Mouse (Mus musculus) forelimb bud, embryonic 11.5 days (tissue): ENCODE measurements around the gene Abhd14b.
"Not testable (repeated sequence)": the region's sequence is repeated elsewhere in the genome, so short reads cannot be mapped to it uniquely, and the experiment has no call there.

Experiments
- DNase-seq: peaks from one replicate; pipeline ENCODE4 v3.0.0-alpha.2; 2012; ENCODE audit warnings: low read depth, low spot score

Abhd14b gene

GRCm38 (mm10) chr9:106476002-106476923 lies 29.0 kb downstream of the Abhd14b start:
- no peak for DNase-seq

GRCm38 (mm10) chr9:106476924-106477484 lies 29.7 kb downstream of the Abhd14b start, which contains the start of gene Parp3:
Gene Parp3, minus strand, starts transcription at chr9:106476949.
- peak; percentile 99 for DNase-seq

- no peak for DNase-seq
Measured at GRCm38 (mm10) chr9:106477649-106478048, 30.4 kb downstream of the Abhd14b start.

GRCm38 (mm10) chr9:106478101-106478500 lies 30.8 kb downstream of the Abhd14b start:
- DNase-seq = no peak

GRCm38 (mm10) chr9:106480541-106480940 lies 33.3 kb downstream of the Abhd14b start:
- DNase-seq = no peak

- no peak for DNase-seq
Measured at GRCm38 (mm10) chr9:106481075-106481474, 33.8 kb downstream of the Abhd14b start.

GRCm38 (mm10) chr9:106481676-106482075 lies 34.4 kb downstream of the Abhd14b start:
- no peak for DNase-seq

GRCm38 (mm10) chr9:106482578-106483115 lies 35.4 kb downstream of the Abhd14b start:
- DNase-seq = no peak

GRCm38 (mm10) chr9:106483136-106483535 lies 35.9 kb downstream of the Abhd14b start:
- DNase-seq = no peak

- no peak for DNase-seq
Measured at GRCm38 (mm10) chr9:106483606-106484005, 36.3 kb downstream of the Abhd14b start.

- DNase-seq = no peak
Measured at GRCm38 (mm10) chr9:106485076-106485475, 37.8 kb downstream of the Abhd14b start.

GRCm38 (mm10) chr9:106487602-106488001 lies 40.3 kb downstream of the Abhd14b start:
- not testable (repeated sequence) for DNase-seq

GRCm38 (mm10) chr9:106499667-106500066 lies 52.4 kb downstream of the Abhd14b start, which contains the start of gene Iqcf1:
Gene Iqcf1, plus strand, starts transcription at chr9:106499967.
- DNase-seq = no peak

- DNase-seq = no peak
Measured at GRCm38 (mm10) chr9:106501846-106502245, 54.6 kb downstream of the Abhd14b start.
